Mouse (Mus musculus) stomach, embryonic 16.5 days (tissue): ENCODE measurements at regions not wholly inside any gene's neighbourhood (a gene's known extent, or its start where the extent isn't known, plus 50 kb on each side); places are given as distances from the start of the nearest gene placed in this dataset.
"Not testable (repeated sequence)": the region's sequence is repeated elsewhere in the genome, so short reads cannot be mapped to it uniquely, and the experiment has no call there.

Experiments used
- ATAC-seq: fragments of 200-750 bp; cut with Nextera tagmentation; 2 replicates; pipeline ENCODE4 v1.8.0; 2017; ENCODE audit warnings: moderate number of reproducible peaks, moderate TSS enrichment; ENCODE audit not compliant: insufficient read depth, low FRiP score
- H3K27ac ChIP-seq: fragments of 300-500 bp; sonication (generic); 2 replicates; pipeline ENCODE4 v1.5.1; 2014; ENCODE audit warnings: low read length
- H3K27me3 ChIP-seq: fragments of 300-500 bp; sonication (generic); 2 replicates; pipeline ENCODE4 v1.6.1; 2014; ENCODE audit warnings: low read length, control low read depth, mixed read lengths; ENCODE audit not compliant: control insufficient read depth, insufficient read depth
- H3K36me3 ChIP-seq: fragments of 300-500 bp; sonication (generic); 2 replicates; pipeline ENCODE4 v1.6.1; 2014; ENCODE audit warnings: low read length; ENCODE audit not compliant: control insufficient read depth, insufficient read depth
- H3K4me1 ChIP-seq: fragments of 300-500 bp; sonication (generic); 2 replicates; pipeline ENCODE4 v1.6.1; 2014; ENCODE audit warnings: low read length, control low read depth, mixed read lengths; ENCODE audit not compliant: control insufficient read depth, insufficient read depth
- H3K4me2 ChIP-seq: fragments of 300-500 bp; sonication (generic); 2 replicates; pipeline ENCODE4 v1.6.1; 2014; ENCODE audit warnings: low read depth, low read length, mixed read lengths
- H3K4me3 ChIP-seq: fragments of 300-500 bp; sonication (generic); replicated peaks from 2 replicates; pipeline ENCODE4 v1.5.1; 2014; ENCODE audit warnings: mild to moderate bottlenecking, low read length
- H3K9ac ChIP-seq: fragments of 300-500 bp; sonication (generic); 2 replicates; pipeline ENCODE4 v1.6.1; 2014; ENCODE audit warnings: low read length
- H3K9me3 ChIP-seq: fragments of 300-500 bp; sonication (generic); replicated peaks from 2 replicates; pipeline ENCODE4 v1.6.1; 2016; ENCODE audit warnings: low read length, control low read depth; ENCODE audit not compliant: control insufficient read depth
- WGBS: fragments of 180-500 bp; shearing (Covaris S2); extraction: QIAGEN DNeasy Blood & Tissue Kit; methylation state at CpG from one replicate; pipeline ENCODE4 v1.1.7; 2014; 5-methylcytosine and 5-hydroxymethylcytosine counted together

DNA sequence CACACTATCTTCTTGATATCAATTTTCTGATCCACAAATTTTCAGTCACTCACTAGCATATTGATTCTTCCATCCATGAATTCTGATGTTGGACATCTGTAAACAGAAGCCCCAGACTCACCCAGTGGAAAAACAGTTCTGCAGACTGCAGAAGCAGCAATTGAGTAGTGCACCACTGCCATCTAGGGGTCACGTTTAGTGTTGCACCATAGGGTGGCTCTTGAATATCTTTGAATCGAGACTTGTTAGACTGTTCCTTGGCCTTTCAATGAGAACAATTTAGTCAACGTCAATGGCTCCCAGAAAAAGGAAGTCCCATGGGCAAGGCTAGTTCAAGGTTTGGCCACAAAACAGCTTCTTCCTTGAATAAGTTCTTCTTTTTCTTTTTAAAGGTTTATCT is 828.1 kb downstream of the Gm10330 start:
- not testable (repeated sequence) for H3K9ac ChIP-seq, H3K4me2 ChIP-seq, H3K27ac ChIP-seq, H3K27me3 ChIP-seq, H3K9me3 ChIP-seq, ATAC-seq, H3K4me1 ChIP-seq, H3K4me3 ChIP-seq, H3K36me3 ChIP-seq
- 51% methylated on average over 3 of the region's 3 CpGs for WGBS

- H3K27ac ChIP-seq, ATAC-seq: not testable (repeated sequence)
- H3K9ac ChIP-seq, result peak overlapping the region; percentile 63
Measured at GRCm38 (mm10) chr12:22906156-22906555, 873.9 kb downstream of the Gm10330 start.

More at GRCm38 (mm10) chr12:22906156-22906555, 873.9 kb downstream of the Gm10330 start:
- not testable (repeated sequence) for H3K9me3 ChIP-seq, H3K36me3 ChIP-seq, H3K4me1 ChIP-seq, H3K27me3 ChIP-seq
- Histone ChIP-seq H3K4me3 (peak overlapping the region; percentile 54), H3K4me2 (peak overlapping the region; percentile 54)
- WGBS, result under 1% methylated on average over 47 of the region's 53 CpGs
